Mouse (Mus musculus) midbrain, postnatal 0 days (tissue): ENCODE measurements around the gene Gfra1. TPM values are rescaled to one million over a fixed set of nuclear protein-coding genes. Genes with fewer than 3 reads are reported as not detected.

Experiments used
- ATAC-seq: fragments of 200-750 bp; cut with Nextera tagmentation; 2 replicates; pipeline ENCODE4 v1.8.0; 2017; ENCODE audit warnings: moderate number of reproducible peaks, mild to moderate bottlenecking, moderate TSS enrichment, moderate library complexity; ENCODE audit not compliant: low FRiP score
- DNase-seq: peaks from one replicate; pipeline ENCODE4 v3.0.0-alpha.2; 2015; ENCODE audit warnings: low spot score
- H3K27ac ChIP-seq: fragments of 300-500 bp; sonication (generic); 2 replicates; pipeline ENCODE4 v1.5.1; 2014; ENCODE audit warnings: low read depth, mild to moderate bottlenecking, low read length, mixed read lengths
- H3K27me3 ChIP-seq: fragments of 300-500 bp; sonication (generic); 2 replicates; pipeline ENCODE4 v1.6.1; 2014; ENCODE audit warnings: low read length, control low read depth, mixed read lengths; ENCODE audit not compliant: insufficient read depth
- H3K36me3 ChIP-seq: fragments of 300-500 bp; sonication (generic); 2 replicates; pipeline ENCODE4 v1.6.1; 2014; ENCODE audit warnings: low read length, control low read depth, mixed read lengths; ENCODE audit not compliant: insufficient read depth
- H3K4me1 ChIP-seq: fragments of 300-500 bp; sonication (generic); 2 replicates; pipeline ENCODE4 v1.6.1; 2014; ENCODE audit warnings: mild to moderate bottlenecking, control low read depth, antibody characterized with exemption, low read length, mixed read lengths; ENCODE audit not compliant: insufficient read depth
- H3K4me2 ChIP-seq: fragments of 300-500 bp; sonication (generic); 2 replicates; pipeline ENCODE4 v1.6.1; 2014; ENCODE audit warnings: low read depth, mild to moderate bottlenecking, low read length, mixed read lengths; ENCODE audit not compliant: poor library complexity, severe bottlenecking
- H3K4me3 ChIP-seq: fragments of 300-500 bp; sonication (generic); 2 replicates; pipeline ENCODE4 v1.5.1; 2014; ENCODE audit warnings: low read depth, mild to moderate bottlenecking, low read length, moderate library complexity
- H3K9ac ChIP-seq: fragments of 300-500 bp; sonication (generic); replicated peaks from 2 replicates; pipeline ENCODE4 v1.6.1; 2014; ENCODE audit warnings: mild to moderate bottlenecking, low read length, moderate library complexity, mixed read lengths; ENCODE audit not compliant: poor library complexity, severe bottlenecking
- H3K9me3 ChIP-seq: fragments of 300-500 bp; sonication (generic); 2 replicates; pipeline ENCODE4 v1.6.1; 2016; ENCODE audit warnings: low read length, control low read depth
- CTCF ChIP-seq: IDR thresholded peaks from 2 replicates; pipeline ENCODE4 v1.5.1; 2016; ENCODE audit warnings: antibody characterized with exemption, mild to moderate bottlenecking
- WGBS: fragments of 180-500 bp; shearing (Covaris S2); extraction: QIAGEN DNeasy Blood & Tissue Kit; methylation state at CpG from one replicate; pipeline ENCODE4 v1.1.7; 2014; 5-methylcytosine and 5-hydroxymethylcytosine counted together
- polyA plus RNA-seq: library from polyadenylated mRNA; unstranded; fragments of >200 nt; fragmentation: Nextera tagmentation; extraction: Ambion mirVana; gene quantifications from 2 replicates; pipeline ENCODE4 v1.2.1, GENCODE M21; 2015
- total RNA-seq: library from RNA; depleted of rRNA; stranded (reverse); fragments of >200 nt; gene quantifications from 2 replicates; pipeline ENCODE4 v1.2.3, GENCODE M21; 2014

Gfra1 gene
- total and polyA plus RNA-seq, 2 experiments from 2014 or later = 34.4 to 101 TPM

DNA sequence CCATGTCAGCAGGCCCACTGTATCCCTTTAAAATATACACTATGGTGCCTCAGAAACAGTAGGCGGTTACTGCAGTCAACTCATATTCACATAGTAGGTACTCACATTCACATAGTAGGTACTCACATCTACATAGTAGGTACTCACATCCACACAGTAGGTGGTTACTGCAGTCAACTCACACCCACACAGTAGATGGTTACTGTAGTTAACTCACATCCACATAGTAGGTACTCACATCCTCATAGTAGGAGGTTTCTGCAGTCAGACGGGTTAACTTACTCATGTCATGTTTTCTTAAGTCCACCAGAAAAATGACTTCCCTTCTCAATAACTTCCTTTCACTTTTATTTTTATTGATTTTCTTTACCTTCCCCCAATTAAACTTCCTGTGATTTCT is 30.8 kb downstream of the Gfra1 start:
- ATAC-seq = no peak
- Histone ChIP-seq H3K9ac (no peak overlapping the region), H3K9me3 (no peaks in the 10 kb centered on the region), H3K4me3 (no peak overlapping the region), H3K27ac (no peak overlapping the region), H3K4me2 (no peak overlapping the region), H3K27me3 (no peaks in the 10 kb centered on the region), H3K36me3 (no peaks in the 10 kb centered on the region), H3K4me1 (no peaks in the 10 kb centered on the region)
- no peak for DNase-seq
- TF ChIP-seq CTCF = no peak
- 86% methylated on average over 2 of the region's 2 CpGs for WGBS

GRCm38 (mm10) chr19:58424179-58424578 is 31.5 kb downstream of the Gfra1 start:
- no peaks in the 10 kb centered on the region for H3K36me3 ChIP-seq
- DNase-seq = no peak
- WGBS = 87% methylated on average over 3 of the region's 3 CpGs
- no peak for TF ChIP-seq CTCF
- H3K4me3 ChIP-seq = no peak overlapping the region
- H3K9me3 ChIP-seq = no peaks in the 10 kb centered on the region
- H3K4me1 ChIP-seq = no peaks in the 10 kb centered on the region
- no peak for ATAC-seq
- no peaks in the 10 kb centered on the region for H3K27me3 ChIP-seq
- H3K9ac ChIP-seq = no peak overlapping the region
- H3K27ac ChIP-seq = no peak overlapping the region
- H3K4me2 ChIP-seq = no peak overlapping the region

- no peaks in the 10 kb centered on the region for H3K36me3 ChIP-seq
- H3K4me1 ChIP-seq = no peaks in the 10 kb centered on the region
- no peak for TF ChIP-seq CTCF
- H3K4me2 ChIP-seq = no peak overlapping the region
- H3K27ac ChIP-seq = no peak overlapping the region
- no peak overlapping the region for H3K9ac ChIP-seq
- DNase-seq (peak; percentile 14), ATAC-seq (no peak)
- no peaks in the 10 kb centered on the region for H3K27me3 ChIP-seq
- no peak overlapping the region for H3K4me3 ChIP-seq
- no peaks in the 10 kb centered on the region for H3K9me3 ChIP-seq
- WGBS = 94% methylated on average over 4 of the region's 4 CpGs
These were observed 32.7 kb downstream of the Gfra1 start for GRCm38 (mm10) chr19:58422916-58423493.

DNA sequence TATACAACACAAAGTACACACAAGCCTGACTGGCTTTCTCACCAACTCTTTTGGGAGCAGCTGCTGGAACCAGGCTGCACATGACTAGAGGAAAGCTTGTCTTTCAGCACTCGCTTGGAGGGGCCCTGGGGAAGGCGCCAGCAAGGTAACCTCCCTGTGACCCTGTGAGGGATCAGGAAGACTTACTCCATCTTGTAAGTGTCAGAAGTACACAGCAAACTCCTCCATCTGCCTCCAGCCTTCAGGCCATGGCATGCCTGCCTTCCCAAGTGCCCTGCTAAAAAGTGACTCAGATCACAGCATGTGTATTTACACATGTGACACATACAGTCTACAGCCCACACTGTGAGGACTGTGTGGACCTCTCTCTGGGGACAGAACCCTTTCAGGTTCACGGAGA is 36.0 kb downstream of the Gfra1 start:
- no peaks in the 10 kb centered on the region for H3K4me1 ChIP-seq
- 70% methylated on average over 3 of the region's 3 CpGs for WGBS
- DNase-seq = no peak
- no peak for TF ChIP-seq CTCF
- H3K27me3 ChIP-seq = no peaks in the 10 kb centered on the region
- no peaks in the 10 kb centered on the region for H3K9me3 ChIP-seq
- no peak overlapping the region for H3K27ac ChIP-seq
- no peak overlapping the region for H3K4me2 ChIP-seq
- H3K36me3 ChIP-seq = no peaks in the 10 kb centered on the region
- no peak for ATAC-seq
- no peak overlapping the region for H3K9ac ChIP-seq
- H3K4me3 ChIP-seq = no peak overlapping the region

- 87% methylated on average over 3 of the region's 3 CpGs for WGBS
- Histone ChIP-seq H3K9ac (no peak overlapping the region), H3K4me3 (no peak overlapping the region), H3K27ac (no peak overlapping the region), H3K9me3 (no peaks in the 10 kb centered on the region), H3K4me1 (no peaks in the 10 kb centered on the region), H3K36me3 (no peaks in the 10 kb centered on the region), H3K27me3 (no peaks in the 10 kb centered on the region), H3K4me2 (no peak overlapping the region)
- TF ChIP-seq CTCF = no peak
- DNase-seq = no peak
- ATAC-seq = no peak
These were observed 36.4 kb downstream of the Gfra1 start for GRCm38 (mm10) chr19:58419278-58419677.

DNA sequence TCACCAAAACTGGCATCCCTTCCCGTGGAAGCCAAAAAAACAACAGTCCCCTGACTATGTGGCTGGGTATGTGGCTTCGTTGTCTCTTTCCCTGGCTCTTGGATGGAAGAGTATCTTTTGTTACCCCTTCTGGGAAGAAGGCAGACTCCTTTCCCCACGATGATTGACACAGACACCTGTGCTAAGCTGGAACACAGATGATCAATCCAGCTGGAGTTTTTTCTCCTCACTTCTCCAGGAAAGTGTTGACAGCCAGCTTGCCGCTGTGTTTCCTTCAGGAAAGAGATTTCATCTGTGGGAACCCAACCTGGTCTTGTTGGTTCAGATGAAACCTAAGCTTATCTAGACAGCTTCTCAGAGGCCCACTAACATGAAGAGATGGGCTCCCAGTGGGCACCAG is 40.5 kb downstream of the Gfra1 start:
- Histone ChIP-seq H3K9me3 (no peaks in the 10 kb centered on the region), H3K27ac (no peak overlapping the region), H3K27me3 (no peaks in the 10 kb centered on the region), H3K4me3 (no peak overlapping the region), H3K36me3 (no peaks in the 10 kb centered on the region), H3K9ac (no peak overlapping the region), H3K4me2 (no peak overlapping the region), H3K4me1 (no peaks in the 10 kb centered on the region)
- no peak for TF ChIP-seq CTCF
- DNase-seq (no peak), ATAC-seq (no peak)
- 85% methylated on average over 4 of the region's 4 CpGs for whole genome bisulfite sequencing
